Mouse (Mus musculus) ES-E14 (cell line): ENCODE data around the gene Rubcnl. TPM values are rescaled to one million over a fixed set of nuclear protein-coding genes. Genes with fewer than 3 reads are reported as not detected.
A peak's percentile ranks its signal among the peaks of the same experiment; 100 is the strongest.

Source experiments
- DNase-seq: peaks from one replicate; pipeline ENCODE4 v3.0.0-alpha.2; 2013; ENCODE audit warnings: low read depth, low spot score
- H3K27ac ChIP-seq: 2 replicates; pipeline ENCODE4 v1.5.1; 2012; ENCODE audit warnings: low read depth, mild to moderate bottlenecking, low read length, moderate library complexity, mixed read lengths; ENCODE audit not compliant: poor library complexity, insufficient read depth, severe bottlenecking
- H3K36me3 ChIP-seq: 2 replicates; pipeline ENCODE4 v1.6.1; 2012; ENCODE audit warnings: mild to moderate bottlenecking, low read length, moderate library complexity, mixed read lengths; ENCODE audit not compliant: control insufficient read depth, poor library complexity, insufficient read depth, severe bottlenecking
- H3K4me1 ChIP-seq, 2 experiments: fragments of 150-350 bp in 1 of 2; sonication (generic) in 1 of 2; 2 replicates each; pipeline ENCODE4 v1.6.1; 2012; ENCODE audit warnings: low read length in 2 of 2, mild to moderate bottlenecking in 1 of 2, mixed read lengths in 1 of 2; ENCODE audit not compliant: control insufficient read depth in 2 of 2, insufficient read depth in 2 of 2, poor library complexity in 1 of 2
- H3K4me3 ChIP-seq, 2 experiments: fragments of 150-350 bp in 1 of 2; sonication (generic) in 1 of 2; 2 replicates each; pipeline ENCODE4 v1.5.1; 2012; ENCODE audit warnings: low read length in 2 of 2, low read depth in 1 of 2, mild to moderate bottlenecking in 1 of 2, mixed read lengths in 1 of 2; ENCODE audit not compliant: insufficient read depth in 1 of 2, poor library complexity in 1 of 2, severe bottlenecking in 1 of 2
- H3K9ac ChIP-seq: 2 replicates; pipeline ENCODE4 v1.6.1; 2012; ENCODE audit warnings: low read depth, mild to moderate bottlenecking, low read length, mixed read lengths; ENCODE audit not compliant: poor library complexity, insufficient read depth, severe bottlenecking
- H3K9me3 ChIP-seq: fragments of 150-350 bp; sonication (generic); 2 replicates; pipeline ENCODE4 v1.6.1; 2012; ENCODE audit warnings: low read depth, mild to moderate bottlenecking, low read length; ENCODE audit not compliant: control insufficient read depth, insufficient read depth
- CHD2 ChIP-seq: IDR thresholded peaks from 2 replicates; pipeline ENCODE4 v1.6.1; 2014; ENCODE audit warnings: mild to moderate bottlenecking, low read depth, low read length, inconsistent platforms
- HCFC1 ChIP-seq: IDR thresholded peaks from 2 replicates; pipeline ENCODE4 v1.6.1; 2012; ENCODE audit warnings: low read length, inconsistent platforms, borderline replicate concordance; ENCODE audit not compliant: insufficient read depth
- MAFK ChIP-seq: IDR thresholded peaks from 2 replicates; pipeline ENCODE4 v1.6.1; 2014; ENCODE audit warnings: mild to moderate bottlenecking, low read depth, low read length, inconsistent platforms; ENCODE audit not compliant: insufficient read depth
- ZC3H11A ChIP-seq: IDR thresholded peaks from 2 replicates; pipeline ENCODE4 v1.6.1; 2012; ENCODE audit warnings: low read depth, mild to moderate bottlenecking, inconsistent platforms, low read length, borderline replicate concordance
- ZNF384 ChIP-seq: IDR thresholded peaks from 2 replicates; pipeline ENCODE4 v1.6.1; 2012; ENCODE audit warnings: low read depth, low read length, inconsistent platforms
- in situ Hi-C, 2 experiments: fragments of 600-800 bp; cut with MboI; formaldehyde crosslinking; loops; one replicate each; pipeline ENCODE4 v1.15.1; 2025; ENCODE audit warnings: low sequenced_read_pairs in 2 of 2, inconsistent platforms in 1 of 2; ENCODE audit not compliant: unreplicated experiment in 2 of 2
- total RNA-seq: library from RNA; depleted of rRNA; stranded (reverse); fragments of 300-350 nt; gene quantifications from 2 replicates; pipeline ENCODE4 v1.2.3, GENCODE M21; 2012

Gene Rubcnl
- total RNA-seq, 1 experiment = 0.09 TPM

DNA sequence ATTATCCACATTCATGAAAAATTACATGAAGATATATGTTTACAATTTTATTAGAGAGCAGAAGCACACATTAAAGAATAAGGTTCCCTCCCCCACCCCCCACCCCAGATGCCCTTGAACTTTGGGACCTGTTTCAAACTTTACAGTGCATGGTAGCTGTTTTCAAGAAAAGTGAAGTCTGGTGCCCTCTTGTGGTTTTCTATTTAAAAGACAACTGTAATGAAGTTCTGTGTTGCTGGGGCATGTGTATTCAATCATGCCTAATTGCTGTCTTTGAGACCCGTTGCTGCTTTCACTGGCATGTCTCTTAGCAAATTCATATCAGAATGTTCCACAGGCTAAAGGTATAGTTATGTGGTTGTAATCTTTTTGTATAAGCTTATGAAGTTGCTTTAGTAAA is 25.3 kb upstream of the Rubcnl start:
- no peak overlapping the region for H3K27ac ChIP-seq
- H3K4me1 ChIP-seq = no peaks in the 10 kb centered on the region
- no peaks in the 10 kb centered on the region for H3K9me3 ChIP-seq
- TF ChIP-seq MAFK = no peak
- no peak for TF ChIP-seq CHD2
- TF ChIP-seq ZNF384 = no peak
- TF ChIP-seq HCFC1 = no peak
- peak; percentile 79 for TF ChIP-seq ZC3H11A
- H3K36me3 ChIP-seq = no peaks in the 10 kb centered on the region
- no peak overlapping the region for H3K4me3 ChIP-seq
- in situ Hi-C loops = loop anchor here (25.0 kb wide), 1 partner anchor 228 kb away; no protein-coding TSS in a partner anchor
- no peak overlapping the region for H3K9ac ChIP-seq
- DNase-seq = peak; percentile 44

DNA sequence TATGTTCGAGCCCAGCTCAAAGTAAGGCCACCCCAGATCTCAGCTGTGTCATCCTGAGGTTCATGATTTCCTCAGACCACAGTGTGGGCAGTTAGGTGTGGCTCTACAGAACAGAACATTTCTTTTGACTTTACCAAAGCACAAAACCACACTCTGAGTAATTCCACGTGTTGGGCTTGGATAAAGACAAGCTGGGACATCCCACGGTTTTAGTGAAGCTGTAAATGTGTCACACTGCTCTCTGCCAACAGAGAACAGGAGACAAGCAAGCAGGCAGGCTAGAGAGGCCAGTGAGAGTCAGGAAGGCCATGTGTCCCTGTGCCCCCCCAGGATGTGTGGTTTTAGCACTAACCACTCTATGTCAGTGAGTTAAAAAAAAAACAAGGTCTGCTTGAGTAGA is 19.3 kb upstream of the Rubcnl start:
- Histone ChIP-seq H3K9ac (no peak overlapping the region), H3K9me3 (no peaks in the 10 kb centered on the region), H3K27ac (no peak overlapping the region), H3K4me1 (no peaks in the 10 kb centered on the region), H3K36me3 (no peaks in the 10 kb centered on the region), H3K4me3 (no peak overlapping the region)
- in situ Hi-C loops = loop anchor here (25.0 kb wide), 1 partner anchor 234 kb away; no protein-coding TSS in a partner anchor
- no peak for DNase-seq
- TF ChIP-seq MAFK = no peak
- no peak for TF ChIP-seq CHD2
- no peak for TF ChIP-seq ZC3H11A
- no peak for TF ChIP-seq HCFC1
- no peak for TF ChIP-seq ZNF384

DNA sequence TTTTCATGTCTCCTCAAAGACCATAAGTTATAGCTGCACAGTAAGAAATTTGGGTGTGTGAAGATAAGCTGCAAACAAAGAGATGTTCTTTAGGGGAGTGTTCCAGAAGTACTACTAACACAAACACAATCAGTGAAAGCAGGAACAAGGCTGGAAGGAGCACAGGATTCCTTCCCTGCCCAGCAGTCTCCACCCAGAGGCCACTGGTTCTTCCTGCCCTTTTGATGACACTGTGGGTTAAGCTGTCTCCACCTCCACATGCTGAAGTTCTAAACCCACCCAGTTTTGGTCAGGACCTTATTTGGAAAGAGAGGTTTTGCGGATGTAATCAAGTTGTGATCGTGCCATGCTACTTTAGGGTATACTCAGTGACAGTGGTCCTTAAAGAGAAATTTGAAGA is 18.8 kb upstream of the Rubcnl start:
- in situ Hi-C loops = loop anchor here (25.0 kb wide), 1 partner anchor 235 kb away; no protein-coding TSS in a partner anchor
- Histone ChIP-seq H3K36me3 (no peaks in the 10 kb centered on the region), H3K4me3 (no peak overlapping the region), H3K4me1 (no peaks in the 10 kb centered on the region), H3K27ac (no peak overlapping the region), H3K9me3 (no peaks in the 10 kb centered on the region), H3K9ac (no peak overlapping the region)
- no peak for TF ChIP-seq ZNF384
- TF ChIP-seq MAFK = no peak
- TF ChIP-seq HCFC1 = no peak
- no peak for DNase-seq

DNA sequence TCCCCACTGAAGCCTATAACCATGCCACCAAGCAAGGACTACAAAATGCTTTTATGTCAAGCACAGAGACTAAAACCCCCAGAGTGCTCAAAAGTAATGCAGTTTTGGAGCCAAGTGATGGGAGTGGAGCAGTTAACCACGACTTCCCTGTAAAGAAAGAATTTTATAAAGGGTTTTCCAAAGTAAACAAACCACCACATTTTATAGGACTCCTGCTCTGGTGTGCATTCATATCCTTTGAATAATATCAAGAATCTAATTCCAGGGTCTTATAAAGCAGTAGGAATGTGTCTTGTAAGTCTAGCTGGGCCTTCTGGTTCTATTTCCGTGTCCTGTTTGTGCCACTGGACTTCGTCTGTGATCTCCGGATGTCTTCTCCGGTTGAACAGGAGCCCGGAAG is 14.5 kb upstream of the Rubcnl start:
- Histone ChIP-seq H3K36me3 (no peaks in the 10 kb centered on the region), H3K9me3 (no peaks in the 10 kb centered on the region), H3K27ac (no peak overlapping the region), H3K4me3 (no peak overlapping the region), H3K9ac (no peak overlapping the region), H3K4me1 (no peaks in the 10 kb centered on the region)
- TF ChIP-seq ZC3H11A (no peak), ZNF384 (no peak), HCFC1 (no peak), MAFK (no peak), CHD2 (no peak)
- in situ Hi-C loops = no loop called here
- no peak for DNase-seq

- in situ Hi-C loops = no loop called here
- DNase-seq = no peak
- Histone ChIP-seq H3K9me3 (no peaks in the 10 kb centered on the region), H3K9ac (no peak overlapping the region), H3K4me1 (no peaks in the 10 kb centered on the region), H3K36me3 (no peaks in the 10 kb centered on the region), H3K4me3 (no peak overlapping the region), H3K27ac (no peak overlapping the region)
- no peak for TF ChIP-seq CHD2
- TF ChIP-seq ZNF384 = no peak
- TF ChIP-seq MAFK = no peak
- no peak for TF ChIP-seq HCFC1
- TF ChIP-seq ZC3H11A = no peak
Observed at GRCm38 (mm10) chr14:75003356-75003755, 12.5 kb upstream of the Rubcnl start.
